Mouse (Mus musculus) right cerebral cortex, postnatal 36 days (tissue): ENCODE data around the gene Tap2.

ENCODE experiments used
- DNase-seq, 2 experiments: peaks; one replicate each; pipeline ENCODE4 v3.0.0; 2022; ENCODE audit warnings: low spot score in 2 of 2, mixed read lengths in 1 of 2

Tap2 gene

DNA sequence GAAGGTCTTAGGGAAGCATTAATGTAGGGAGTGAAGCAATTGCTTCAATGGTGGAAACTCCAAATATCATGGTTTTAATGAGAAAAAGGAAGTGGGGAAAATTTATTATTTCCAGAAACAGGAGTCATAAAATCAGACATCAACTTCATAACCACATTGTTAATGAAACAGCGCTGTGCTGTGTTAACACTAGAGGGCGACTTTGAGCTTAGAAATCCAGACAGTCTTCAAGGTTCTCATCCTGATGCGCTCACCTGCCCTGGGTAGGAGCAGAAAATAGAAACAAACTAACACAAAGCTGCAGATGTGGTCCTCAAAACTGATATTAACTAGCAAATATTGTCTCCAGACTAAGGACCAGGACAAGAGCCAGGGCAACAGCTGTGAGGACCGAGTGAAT lies 46.6 kb downstream of the Tap2 start:
- no peak for DNase-seq

- no peak for DNase-seq
These were observed 48.3 kb downstream of the Tap2 start for GRCm38 (mm10) chr17:34251666-34252065.

GRCm38 (mm10) chr17:34256501-34256900 lies 53.2 kb downstream of the Tap2 start:
- no peak for DNase-seq

GRCm38 (mm10) chr17:34257594-34258375 lies 54.5 kb downstream of the Tap2 start, which contains the start of gene H2-Ab1:
H2-Ab1 (plus strand) TSS chr17:34257689.
- peak; percentile 52 to 75 for DNase-seq

GRCm38 (mm10) chr17:34260551-34260950 lies 57.2 kb downstream of the Tap2 start:
- DNase-seq: no peak

DNA sequence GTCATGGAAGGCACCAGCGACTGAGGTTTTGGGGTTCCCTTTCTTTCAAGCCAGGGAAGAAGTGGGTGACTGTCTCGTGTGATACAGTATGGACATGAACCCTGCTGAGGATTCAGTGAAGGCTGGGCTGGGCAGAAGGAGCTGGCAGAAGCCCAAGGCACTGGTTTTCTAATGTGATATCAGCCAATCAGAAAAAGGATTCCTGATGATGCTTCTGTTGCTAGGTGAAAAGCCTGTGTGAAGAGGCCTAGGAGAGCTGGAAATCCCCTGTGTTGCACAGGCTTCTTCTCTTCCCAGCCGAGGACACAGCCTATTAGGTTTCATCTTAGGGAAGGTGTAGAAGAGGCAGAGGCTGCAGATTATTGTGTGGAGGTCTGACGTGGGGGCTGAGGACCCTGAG lies 58.2 kb downstream of the Tap2 start:
- peak; percentile 24 to 52 for DNase-seq

GRCm38 (mm10) chr17:34263068-34263467 lies 59.7 kb downstream of the Tap2 start:
- peak; percentile 29 to 36 for DNase-seq

GRCm38 (mm10) chr17:34263811-34264371 lies 60.6 kb downstream of the Tap2 start:
- DNase-seq: no peak

DNA sequence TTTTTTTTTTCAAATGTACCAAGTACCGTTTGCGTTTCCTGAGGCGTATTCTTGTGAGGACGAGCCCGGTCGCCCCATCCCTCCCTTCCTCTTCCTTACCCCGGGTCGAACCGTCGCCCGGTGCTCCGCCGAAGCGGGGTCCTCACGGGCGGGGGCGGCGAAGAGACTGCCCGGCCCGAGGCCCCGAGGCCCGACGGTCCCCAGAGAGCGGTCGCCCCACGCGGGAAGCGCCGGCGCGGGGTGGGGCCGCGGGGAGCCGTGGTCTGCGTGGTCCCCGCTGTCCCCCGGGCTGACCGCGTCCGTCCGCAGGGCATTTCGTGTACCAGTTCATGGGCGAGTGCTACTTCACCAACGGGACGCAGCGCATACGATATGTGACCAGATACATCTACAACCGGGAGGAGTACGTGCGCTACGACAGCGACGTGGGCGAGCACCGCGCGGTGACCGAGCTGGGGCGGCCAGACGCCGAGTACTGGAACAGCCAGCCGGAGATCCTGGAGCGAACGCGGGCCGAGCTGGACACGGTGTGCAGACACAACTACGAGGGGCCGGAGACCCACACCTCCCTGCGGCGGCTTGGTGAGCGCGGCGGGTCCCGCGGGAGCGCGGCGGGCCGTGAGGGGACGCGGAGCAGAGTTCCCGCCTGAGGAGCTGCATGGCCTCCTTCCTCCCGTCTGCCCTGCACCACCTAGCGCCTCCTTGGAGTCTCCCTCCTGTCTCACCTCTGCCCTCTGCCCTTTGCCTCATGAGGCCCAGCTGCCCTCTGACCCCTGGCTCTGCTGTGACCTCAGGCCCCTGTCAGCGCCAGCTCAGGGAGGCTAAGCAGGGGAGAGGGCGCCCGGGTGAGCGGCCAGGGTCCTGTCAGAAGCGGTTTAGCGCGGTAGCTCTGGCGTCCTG lies 61.4 kb downstream of the Tap2 start:
- no peak for DNase-seq
